In genomic region chr3:108328441-108328841, GRCm38 (mm10) we compare ENCODE assay signal across 9 mouse cellular contexts. TPM values are rescaled to one million over a fixed set of nuclear protein-coding genes. Genes with fewer than 3 reads are reported as not detected.
A peak's percentile ranks its signal among the peaks of the same experiment; 100 is the strongest.
DNase-seq lines count a peak whose midpoint lies in the region; ATAC-seq lines count a peak whose summit lies in the region.
"Had no signal": no experiment of that assay in that cellular context is flagged by ENCODE, and none has a peak within 500 bp of the region (broad histone marks: within the 10 kb centered on the region; RNA-seq: fewer than 3 reads in every experiment).

No protein-coding gene starts in this region.

- 0 out of 2 replicates have a peak, but pooled peaks have one; percentile 39 for ATAC-seq in erythroid progenitor cell, adult 5-6 weeks (replicated peaks; ENCODE audit: low FRiP score, poor library complexity, severe bottlenecking)
- ATAC-seq in heart, embryonic 13.5 days (ENCODE audit: extremely low read depth, insufficient number of reproducible peaks, low FRiP score, low TSS enrichment): no peak
- ATAC-seq in kidney, embryonic 16.5 days (ENCODE audit: low FRiP score, low TSS enrichment): peak; percentile 57; the same call in 1 of the 2 replicates
- ATAC-seq in megakaryocyte, adult 5-6 weeks (ENCODE audit: poor library complexity, severe bottlenecking): no peak

- DNase-seq in urinary bladder, postnatal 25 days (ENCODE audit: low spot score): peak; percentile 13
- no peak for DNase-seq in urinary bladder, postnatal 10 days (ENCODE audit: low spot score)
- DNase-seq in lung, postnatal 4 days: peak; percentile 84 to 91
- DNase-seq in urinary bladder, postnatal 4 days (ENCODE audit: low spot score in 2 of 2): peak; percentile 56 to 69

- H3K9ac ChIP-seq in heart, embryonic 13.5 days: peak overlapping the region; percentile 50; the same call in 1 of the 2 replicates
- H3K9ac ChIP-seq in kidney, embryonic 16.5 days (replicated peaks; ENCODE audit: low read length): no peak overlapping the region
- H3K9ac ChIP-seq: liver, embryonic 14.5 days had no signal

- H3K4me3 ChIP-seq in heart, embryonic 13.5 days: no peak overlapping the region
- H3K4me3 ChIP-seq in kidney, embryonic 16.5 days (ENCODE audit: low read length): no peak overlapping the region

- H3K4me1 ChIP-seq in heart, embryonic 13.5 days: peaks cover 30% of the 10 kb centered on the region
- peaks cover 6% of the 10 kb centered on the region; the same call in 1 of the 2 replicates for H3K4me1 ChIP-seq in kidney, embryonic 16.5 days (ENCODE audit: insufficient read depth, low read length)

- H3K9me3 ChIP-seq in heart, embryonic 13.5 days: no peaks in the 10 kb centered on the region
- H3K9me3 ChIP-seq in kidney, embryonic 16.5 days (ENCODE audit: low read length): no peaks in the 10 kb centered on the region

- peaks cover 63% of the 10 kb centered on the region for H3K36me3 ChIP-seq in heart, embryonic 13.5 days
- peaks cover 11% of the 10 kb centered on the region; the same call in 1 of the 2 replicates for H3K36me3 ChIP-seq in kidney, embryonic 16.5 days (ENCODE audit: insufficient read depth, low read length)

- 26% methylated on average over 9 of the region's 9 CpGs for WGBS in heart, embryonic 13.5 days
- 41% methylated on average over 9 of the region's 9 CpGs for WGBS in kidney, embryonic 16.5 days

- peak overlapping the region; percentile 35 for H3K4me2 ChIP-seq in heart, embryonic 13.5 days
- no peak overlapping the region for H3K4me2 ChIP-seq in kidney, embryonic 16.5 days (replicated peaks; ENCODE audit: low read depth, low read length)

- H3K27ac ChIP-seq in heart, embryonic 13.5 days (replicated peaks): peak overlapping the region; percentile 78
- H3K27ac ChIP-seq in kidney, embryonic 16.5 days (ENCODE audit: low read length): peak overlapping the region; percentile 30
- H3K27ac ChIP-seq: liver, embryonic 14.5 days had no signal

- no peaks in the 10 kb centered on the region for H3K27me3 ChIP-seq in heart, embryonic 13.5 days (replicated peaks)
- H3K27me3 ChIP-seq in kidney, embryonic 16.5 days (ENCODE audit: insufficient read depth, low read length): no peaks in the 10 kb centered on the region

RNA-seq across cellular contexts. Expression of gene Mybphl, which starts 36.3 kb away (rescaled TPM):
- not detected in 2 replicates for total RNA-seq in erythroid progenitor cell, adult 5-6 weeks (2015; ENCODE audit: low replicate concordance)
- not detected in 2 replicates for total RNA-seq in erythroid progenitor cell, adult 5-6 weeks (2017; ENCODE audit: low replicate concordance)
- polyA plus RNA-seq in heart, embryonic 13.5 days (2015; fragmentation: Nextera tagmentation; extraction: Ambion mirVana): 40.7 and 45.8 TPM in 2 replicates
- polyA plus RNA-seq in kidney, embryonic 16.5 days (2015; fragmentation: Nextera tagmentation; extraction: Ambion mirVana): 0.14 TPM in 1 of 2 replicates, not detected in the other
- not detected in 2 replicates for total RNA-seq in megakaryocyte, adult 5-6 weeks (2015)
- not detected in 2 replicates for total RNA-seq in megakaryocyte, adult 5-6 weeks (2017)

RNA-seq across cellular contexts. Expression of gene Sort1, which starts 44.6 kb away (rescaled TPM):
- total RNA-seq in erythroid progenitor cell, adult 5-6 weeks (2015; ENCODE audit: low replicate concordance): 12.3 and 15.9 TPM in 2 replicates
- total RNA-seq in erythroid progenitor cell, adult 5-6 weeks (2017; ENCODE audit: low replicate concordance): 8.7 and 10.8 TPM in 2 replicates
- polyA plus RNA-seq in heart, embryonic 13.5 days (2015; fragmentation: Nextera tagmentation; extraction: Ambion mirVana): 8.9 and 11.9 TPM in 2 replicates
- 7.6 and 8.5 TPM in 2 replicates for polyA plus RNA-seq in kidney, embryonic 16.5 days (2015; fragmentation: Nextera tagmentation; extraction: Ambion mirVana)
- 80.7 and 83.8 TPM in 2 replicates for total RNA-seq in megakaryocyte, adult 5-6 weeks (2015)
- total RNA-seq in megakaryocyte, adult 5-6 weeks (2017): 76.4 and 87.8 TPM in 2 replicates

RNA-seq across cellular contexts. Expression of gene Psrc1, which starts 55.2 kb away (rescaled TPM):
- total RNA-seq in erythroid progenitor cell, adult 5-6 weeks (2015; ENCODE audit: low replicate concordance): 42.2 and 46.9 TPM in 2 replicates
- total RNA-seq in erythroid progenitor cell, adult 5-6 weeks (2017; ENCODE audit: low replicate concordance): 58.9 and 59.7 TPM in 2 replicates
- polyA plus RNA-seq in heart, embryonic 13.5 days (2015; fragmentation: Nextera tagmentation; extraction: Ambion mirVana): 24.4 and 25.4 TPM in 2 replicates
- polyA plus RNA-seq in kidney, embryonic 16.5 days (2015; fragmentation: Nextera tagmentation; extraction: Ambion mirVana): 47.6 and 48.8 TPM in 2 replicates
- total RNA-seq in megakaryocyte, adult 5-6 weeks (2015): 11.9 and 12.2 TPM in 2 replicates
- total RNA-seq in megakaryocyte, adult 5-6 weeks (2017): 12.8 and 15.4 TPM in 2 replicates

Comparison
In these comparisons a context has a peak if more than half of its experiments do, and no peak if none do; other contexts are left out.
1. ATAC-seq: peak in erythroid progenitor cell, adult 5-6 weeks (single experiment) and kidney, embryonic 16.5 days (single experiment); none in heart, embryonic 13.5 days (single experiment) and megakaryocyte, adult 5-6 weeks (single experiment).
2. RNA of gene Sort1, which starts 44.6 kb away (total RNA-seq): 76.4 to 87.8 TPM in megakaryocyte, adult 5-6 weeks; 8.7 to 15.9 TPM in erythroid progenitor cell, adult 5-6 weeks; every median in the first group is over 4 times any median in the second.